Mouse (Mus musculus): Measurements from ENCODE around the gene Taar8b. TPM values are rescaled to one million over a fixed set of nuclear protein-coding genes. Genes with fewer than 3 reads are reported as not detected.

Taar8b gene
- total RNA-seq, 4 experiments from 2014 or later = not detected

Other genes with a start within 250 kb of the Taar8b start
- gene Vnn3, start 240.8 kb downstream of the Taar8b start, total RNA-seq (2022) = under 1 TPM in 3 of 4 experiments, not detected in 1; 0.12 to 0.34 (median 0.16) TPM
- under 1 TPM; 0.25 to 0.72 (median 0.35) TPM for gene Vnn1, start 197.6 kb downstream of the Taar8b start, total RNA-seq (2022)
- gene Taar1, start 171.9 kb downstream of the Taar8b start, total RNA-seq (2022) = not detected
- gene Taar2, start 153.7 kb downstream of the Taar8b start, total RNA-seq (2022) = not detected
- gene Taar3, start 142.7 kb downstream of the Taar8b start, total RNA-seq (2022) = not detected
- not detected for gene Taar4, start 131.8 kb downstream of the Taar8b start, total RNA-seq (2022)
- gene Taar5, start 121.6 kb downstream of the Taar8b start, total RNA-seq (2022) = not detected
- gene Taar6, start 106.6 kb downstream of the Taar8b start, total RNA-seq (2022) = not detected
- gene Taar7a, start 98.8 kb downstream of the Taar8b start, total RNA-seq (2022) = not detected
- gene Taar7b, start 92.4 kb downstream of the Taar8b start, total RNA-seq (2022) = not detected
- not detected for gene Taar7d, start 65.1 kb downstream of the Taar8b start, total RNA-seq (2022)
- not detected for gene Taar7e, start 54.7 kb downstream of the Taar8b start, total RNA-seq (2022)
- not detected for gene Taar7f, start 42.8 kb downstream of the Taar8b start, total RNA-seq (2022)
- gene Taar8a, start 15.8 kb downstream of the Taar8b start, total RNA-seq (2022) = not detected
- not detected for gene Taar8c, start 9.6 kb upstream of the Taar8b start, total RNA-seq (2022)
- not detected for gene Taar9, start 17.2 kb upstream of the Taar8b start, total RNA-seq (2022)
- 10 to 100 TPM; 41.3 to 54.2 (median 48.0) TPM for gene Stx7, start 57.0 kb upstream of the Taar8b start, total RNA-seq (2022)
- under 1 TPM in 3 of 4 experiments, not detected in 1; 0.16 to 0.24 (median 0.19) TPM for gene Moxd1, start 131.2 kb upstream of the Taar8b start, total RNA-seq (2022)

All from heart, adult 8-10 months (tissue).